Mouse (Mus musculus) cerebral cortex, adult 2 months (tissue): Measurements from ENCODE around the gene Gm17018.

Experiments used
- WGBS: fragments of 180-500 bp; shearing (Covaris S2); methylation state at CpG from one replicate; pipeline ENCODE4 v1.1.7; 2018; 5-methylcytosine and 5-hydroxymethylcytosine counted together

Gene Gm17018

GRCm38 (mm10) chr19:45560153-45560890 lies at the start of gene Gm17018, which contains the start of gene Poll:
Gene Gm17018 (plus strand): TSS chr19:45560615.
Gene Poll (minus strand): TSS chr19:45560531.
- WGBS = under 1% methylated on average over 35 of the region's 35 CpGs

GRCm38 (mm10) chr19:45510680-45511079 lies 49.7 kb upstream of the Gm17018 start:
- WGBS = 81% methylated on average over 3 of the region's 3 CpGs

- WGBS = 45% methylated on average over 4 of the region's 4 CpGs
These were observed 49.0 kb upstream of the Gm17018 start for GRCm38 (mm10) chr19:45511406-45511805.

- WGBS = 93% methylated on average over 2 of the region's 2 CpGs
These were observed 45.1 kb upstream of the Gm17018 start for GRCm38 (mm10) chr19:45515341-45515740.

GRCm38 (mm10) chr19:45516264-45516663 lies 44.2 kb upstream of the Gm17018 start:
- WGBS = 91% methylated on average over 12 of the region's 12 CpGs

DNA sequence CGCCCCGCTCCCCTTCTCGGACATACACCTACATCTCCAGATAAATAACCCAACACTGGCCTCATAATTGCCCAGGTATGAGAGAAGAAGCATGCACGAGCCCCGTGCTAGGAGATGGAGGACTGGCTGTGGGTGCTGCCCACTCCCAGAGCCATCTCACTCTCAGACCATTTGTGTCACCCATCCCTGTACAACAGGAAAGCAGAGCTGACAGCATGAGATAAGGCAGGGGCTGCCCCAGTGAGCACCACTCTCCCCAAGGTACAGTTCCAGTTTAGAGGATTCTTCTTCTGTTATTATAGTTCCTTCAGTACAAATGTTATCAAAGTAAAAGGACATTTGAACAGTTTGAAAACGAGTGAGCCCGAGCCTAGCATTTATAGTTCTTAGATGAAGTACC lies 33.0 kb upstream of the Gm17018 start:
- WGBS = 85% methylated on average over 7 of the region's 7 CpGs

- WGBS = 85% methylated on average over 10 of the region's 10 CpGs
These were observed 32.4 kb upstream of the Gm17018 start for GRCm38 (mm10) chr19:45527931-45528534.

GRCm38 (mm10) chr19:45529294-45529693 lies 31.1 kb upstream of the Gm17018 start:
- WGBS = 66% methylated on average over 5 of the region's 5 CpGs

GRCm38 (mm10) chr19:45530200-45530995 lies 30.0 kb upstream of the Gm17018 start:
- 76% methylated on average over 15 of the region's 15 CpGs for WGBS

DNA sequence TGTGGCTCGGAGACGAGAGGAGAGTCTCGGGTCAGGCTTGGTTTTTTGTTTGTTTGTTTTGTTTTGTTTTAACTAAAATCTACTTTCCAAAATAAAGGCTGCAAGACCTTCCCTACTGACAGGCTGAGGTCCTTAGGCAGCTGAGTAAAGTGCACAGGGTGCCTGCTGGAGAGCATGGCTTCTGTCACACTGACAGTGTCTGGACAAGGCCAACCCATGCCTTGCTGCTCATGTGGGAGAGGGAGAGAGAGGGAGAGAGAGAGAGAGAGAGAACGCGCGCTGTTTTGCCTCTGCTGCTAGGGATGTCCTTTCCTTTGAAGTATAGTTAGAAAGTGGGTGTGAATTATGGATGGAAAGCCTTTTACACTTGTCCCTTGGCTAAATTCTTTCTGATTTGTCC lies 28.9 kb upstream of the Gm17018 start:
- WGBS = 71% methylated on average over 6 of the region's 6 CpGs

DNA sequence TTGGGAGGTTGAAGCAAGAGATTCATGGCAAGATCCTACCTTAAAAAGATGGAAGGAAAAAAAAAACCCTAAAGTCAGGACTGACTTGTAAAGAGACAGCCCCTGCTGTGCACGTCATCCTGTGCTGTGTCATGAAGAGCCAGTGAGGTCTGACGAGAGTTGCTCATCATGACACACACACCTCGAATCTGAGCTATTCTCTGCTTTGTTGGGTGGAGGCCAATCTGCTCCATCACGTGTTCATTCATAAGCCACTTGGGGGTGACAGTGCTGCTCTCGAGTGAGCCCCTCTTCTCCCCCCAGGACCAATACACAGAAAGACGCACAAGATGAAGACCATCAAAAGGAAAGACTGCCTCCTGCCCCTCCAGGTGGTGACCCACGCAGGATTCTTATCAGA lies 26.8 kb upstream of the Gm17018 start:
- WGBS = 40% methylated on average over 7 of the region's 7 CpGs

- WGBS = 74% methylated on average over 8 of the region's 8 CpGs
These were observed 25.1 kb upstream of the Gm17018 start for GRCm38 (mm10) chr19:45535214-45535735.

DNA sequence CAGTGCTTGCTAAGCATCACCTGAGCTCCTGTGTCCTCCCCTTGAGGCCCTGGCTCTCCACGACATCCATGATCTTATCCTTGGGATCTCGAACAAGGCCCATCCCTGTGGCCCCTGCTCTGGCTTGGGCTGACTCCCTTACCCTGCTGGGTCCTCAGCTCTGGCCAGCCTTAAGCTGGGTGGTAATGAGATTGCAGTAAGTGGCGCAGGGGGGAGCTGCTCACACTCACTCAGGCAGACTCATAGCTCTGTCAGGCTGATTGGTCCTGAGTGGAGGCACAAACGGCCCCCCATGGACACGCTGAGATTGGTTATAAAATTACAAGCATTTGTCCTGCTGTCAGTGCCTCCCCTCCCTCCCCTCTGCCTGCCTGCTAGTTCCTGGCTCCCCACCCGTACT lies 24.5 kb upstream of the Gm17018 start:
- 59% methylated on average over 6 of the region's 6 CpGs for WGBS

DNA sequence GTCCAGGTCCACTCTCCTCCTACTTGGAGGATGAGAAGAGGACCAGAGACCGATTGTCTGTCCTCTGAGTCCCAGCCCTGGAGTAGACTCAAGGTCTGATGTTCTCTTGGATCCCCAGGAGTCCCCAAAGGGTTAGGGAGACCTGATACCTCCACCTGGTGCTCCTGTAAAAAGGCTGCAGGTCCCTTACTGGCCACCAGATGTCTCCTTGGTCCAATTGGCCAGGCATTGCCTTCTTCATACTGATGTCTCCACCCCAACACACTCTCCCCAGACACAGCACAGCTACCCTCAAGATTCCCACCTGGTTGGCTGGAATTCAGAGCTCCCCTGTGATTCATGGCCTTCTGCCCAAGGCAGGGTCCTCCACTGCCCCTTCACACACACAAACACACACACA lies 22.9 kb upstream of the Gm17018 start:
- WGBS = 68% methylated on average over 1 of the region's 1 CpGs

DNA sequence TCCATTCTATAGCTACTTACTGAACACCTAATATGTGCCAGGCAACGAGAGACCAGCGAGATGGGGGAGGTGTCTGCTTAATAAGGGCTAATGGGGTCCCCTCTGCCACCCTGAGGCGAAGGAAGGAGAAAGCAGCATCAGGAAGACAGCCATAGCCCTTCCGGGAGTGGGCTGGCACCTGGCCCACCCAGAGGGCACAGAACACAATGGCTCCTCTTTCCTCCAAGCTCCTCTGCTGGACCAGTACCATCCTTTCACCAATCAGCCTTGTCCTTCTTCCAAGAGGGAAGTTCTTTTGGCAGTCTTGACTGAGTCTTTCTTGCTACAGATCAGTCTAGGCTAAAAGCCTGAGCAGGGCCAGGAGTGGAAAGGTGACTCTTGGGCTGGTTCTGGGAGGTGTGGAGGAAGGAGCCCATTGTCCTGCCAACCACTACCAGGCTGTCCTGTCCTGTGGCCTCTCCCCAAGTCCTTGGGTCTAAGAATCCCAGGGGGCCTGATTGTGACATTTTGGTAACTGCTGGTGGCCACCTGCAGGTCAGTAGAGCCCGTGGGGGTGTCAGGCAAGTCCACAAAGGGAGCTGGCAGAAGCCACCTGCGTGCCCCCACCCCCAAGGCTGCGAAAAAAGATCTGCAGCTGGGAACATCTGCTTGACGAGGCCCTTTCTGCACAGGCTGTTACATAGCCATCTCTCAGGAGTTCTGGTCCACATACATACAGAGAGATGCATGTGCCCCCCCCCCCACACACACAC lies 19.6 kb upstream of the Gm17018 start:
- 30% methylated on average over 8 of the region's 8 CpGs for WGBS

DNA sequence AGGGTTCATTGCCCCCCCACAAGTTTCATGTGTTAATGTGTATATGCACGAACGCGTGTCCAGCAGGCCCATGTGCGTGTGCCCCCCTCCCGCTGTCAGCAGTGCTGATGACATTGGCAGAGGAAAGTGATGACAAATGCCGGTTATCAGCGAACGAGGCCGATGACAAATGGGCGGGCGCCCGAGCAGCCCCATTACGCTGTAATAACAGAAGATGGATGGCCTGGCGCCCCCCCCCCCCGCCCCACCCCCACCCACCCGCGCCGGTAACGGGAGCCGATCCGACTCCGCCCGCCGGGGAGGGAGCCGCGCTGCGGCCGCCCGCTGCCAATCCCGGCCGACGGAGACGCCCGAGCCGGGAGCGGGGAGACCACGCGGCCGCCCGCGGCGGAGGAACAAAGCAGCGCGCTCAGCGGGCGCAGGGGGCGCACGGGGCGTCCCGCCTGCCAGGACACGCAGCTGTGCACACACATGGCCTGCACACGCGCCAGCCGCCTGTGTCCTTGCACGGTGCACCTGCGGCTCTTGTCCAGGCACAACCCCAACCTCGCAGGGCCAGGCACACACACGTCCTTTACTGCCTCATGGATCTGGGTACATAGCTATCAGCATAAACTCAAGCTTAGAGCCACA lies 18.9 kb upstream of the Gm17018 start:
- under 1% methylated on average over 58 of the region's 58 CpGs for WGBS

DNA sequence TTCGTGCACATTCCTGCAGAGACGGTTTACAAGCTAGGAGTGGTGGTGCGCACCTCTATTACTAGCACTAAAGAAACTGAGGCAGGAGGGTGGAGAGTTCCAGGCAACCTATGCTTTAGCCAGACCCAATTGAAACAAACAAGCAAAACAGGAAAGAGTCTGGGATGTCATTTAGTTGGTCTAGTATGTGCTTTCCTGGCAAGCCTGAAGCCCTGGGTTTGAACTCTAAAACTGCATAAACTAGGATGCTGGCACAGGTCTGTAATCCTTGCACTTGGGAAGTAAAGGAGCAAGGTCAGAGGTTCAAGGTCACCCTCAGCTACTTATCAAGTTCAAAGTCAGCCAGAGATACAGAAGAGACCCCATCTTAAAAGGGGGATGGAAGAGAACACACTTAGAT lies 18.4 kb upstream of the Gm17018 start:
- 35% methylated on average over 3 of the region's 3 CpGs for WGBS

DNA sequence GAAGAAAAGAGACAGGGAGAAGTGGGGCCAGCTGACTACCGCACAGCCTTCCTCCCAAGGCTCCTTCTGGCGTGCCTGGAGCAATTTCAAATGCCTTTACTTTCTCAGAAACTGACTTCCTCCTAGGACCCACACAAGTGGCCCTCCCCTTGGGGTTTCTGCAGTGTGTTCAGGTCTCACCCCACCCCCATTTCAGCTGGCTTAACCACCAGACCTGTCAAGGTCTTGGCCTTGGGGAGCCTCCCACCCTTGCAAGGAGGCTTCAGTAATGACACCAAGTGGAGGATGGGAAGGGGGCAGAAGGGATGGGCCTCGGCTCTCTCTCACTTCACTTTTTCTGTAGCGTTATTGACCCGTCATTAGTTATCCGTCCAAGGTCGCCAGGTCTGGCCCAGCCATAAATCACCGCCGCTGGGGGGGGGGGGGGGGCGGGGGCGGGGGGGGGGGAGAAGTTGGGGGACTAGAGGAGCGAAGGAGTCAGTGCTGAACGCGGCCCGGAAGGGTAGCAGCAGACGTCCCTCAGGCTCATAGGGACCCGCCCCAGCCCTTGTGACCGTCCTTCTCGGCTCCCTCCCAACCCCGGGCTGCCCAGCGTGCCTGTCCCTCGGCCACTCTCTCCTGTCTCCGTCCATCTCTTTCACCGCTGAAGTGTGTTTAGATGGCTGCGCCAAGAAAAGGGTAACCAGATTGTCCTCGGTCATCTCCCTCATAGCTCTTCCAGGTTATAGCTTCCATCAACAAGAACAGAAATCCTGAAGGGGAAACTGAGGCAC lies 16.1 kb upstream of the Gm17018 start:
- 3% methylated on average over 20 of the region's 26 CpGs for WGBS

DNA sequence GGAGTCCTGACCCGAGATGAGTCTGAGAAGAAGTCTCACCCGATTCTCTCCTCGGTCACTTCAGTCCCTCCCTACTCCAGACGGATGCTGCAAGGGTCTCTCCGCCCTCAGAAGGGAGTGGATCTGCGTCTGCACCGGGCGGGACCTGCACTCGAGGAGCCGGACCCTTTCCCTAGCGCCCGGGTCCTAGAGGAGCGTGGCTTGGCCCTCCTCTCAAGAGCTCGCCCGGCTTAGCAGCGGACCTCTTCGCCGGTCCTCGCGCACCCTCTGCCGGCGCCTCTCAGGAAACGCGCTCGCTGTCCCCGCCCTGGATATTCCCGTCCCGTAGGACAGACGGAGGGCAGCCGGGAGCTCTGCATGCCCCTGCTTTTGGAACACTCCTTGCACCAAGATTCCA lies 15.5 kb upstream of the Gm17018 start:
- under 1% methylated on average over 30 of the region's 30 CpGs for WGBS
